Mouse (Mus musculus): ENCODE data around the gene 4930579G24Rik. TPM values are rescaled to one million over a fixed set of nuclear protein-coding genes. Genes with fewer than 3 reads are reported as not detected.

The 4930579G24Rik gene
- polyA plus RNA-seq (2014; fragmentation: Illumina TruSeq; extraction: RNeasy Lipid Tissue Mini Kit (QIAGEN cat#74804); ENCODE audit: low read depth, low replicate concordance): 1.6 TPM

DNA sequence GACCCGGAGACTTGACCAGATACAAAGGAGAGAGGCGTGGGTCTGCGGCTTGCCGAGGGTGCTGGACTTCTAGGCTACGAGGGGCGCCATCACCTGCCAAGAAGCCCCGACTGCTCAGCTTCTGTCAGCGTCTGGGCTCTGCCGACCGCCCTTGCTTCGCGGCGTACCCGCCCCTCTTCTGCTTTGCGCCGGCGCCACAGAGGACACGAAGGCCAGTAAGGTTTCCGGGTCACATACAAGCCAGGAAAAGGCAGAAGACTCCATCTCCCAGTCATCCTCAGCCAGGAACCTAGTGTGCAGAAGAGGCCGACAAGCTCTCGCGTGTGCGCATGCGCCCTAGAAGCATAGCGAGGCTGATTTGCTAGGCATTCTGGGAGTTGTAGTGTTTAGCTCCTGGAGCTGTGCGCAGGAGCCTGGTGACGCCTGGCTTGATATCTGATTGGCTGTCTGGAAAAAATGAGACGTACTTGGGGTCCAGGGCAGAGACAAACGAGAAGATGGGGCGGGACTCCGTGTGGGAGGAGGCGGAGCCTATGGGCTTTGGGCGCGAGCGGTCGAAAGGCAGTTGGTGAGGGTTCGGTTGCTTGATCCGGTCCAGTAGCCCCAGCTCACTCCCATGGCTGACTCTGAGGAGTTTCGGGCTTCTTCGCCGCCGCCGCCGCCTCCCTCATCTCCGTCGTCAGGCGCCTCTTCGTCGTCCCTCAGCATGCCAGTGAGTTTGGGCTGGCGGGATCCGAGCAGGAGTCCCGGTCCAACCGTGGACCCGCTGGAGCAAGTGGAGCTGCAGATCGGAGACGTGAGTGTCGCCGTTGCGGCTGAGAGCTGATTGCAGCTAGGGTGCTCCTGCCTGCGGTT is at the start of gene 4930579G24Rik:
Gene 4930579G24Rik (plus strand): TSS at position 519 of the 855 bp plus-strand sequence.

DNA sequence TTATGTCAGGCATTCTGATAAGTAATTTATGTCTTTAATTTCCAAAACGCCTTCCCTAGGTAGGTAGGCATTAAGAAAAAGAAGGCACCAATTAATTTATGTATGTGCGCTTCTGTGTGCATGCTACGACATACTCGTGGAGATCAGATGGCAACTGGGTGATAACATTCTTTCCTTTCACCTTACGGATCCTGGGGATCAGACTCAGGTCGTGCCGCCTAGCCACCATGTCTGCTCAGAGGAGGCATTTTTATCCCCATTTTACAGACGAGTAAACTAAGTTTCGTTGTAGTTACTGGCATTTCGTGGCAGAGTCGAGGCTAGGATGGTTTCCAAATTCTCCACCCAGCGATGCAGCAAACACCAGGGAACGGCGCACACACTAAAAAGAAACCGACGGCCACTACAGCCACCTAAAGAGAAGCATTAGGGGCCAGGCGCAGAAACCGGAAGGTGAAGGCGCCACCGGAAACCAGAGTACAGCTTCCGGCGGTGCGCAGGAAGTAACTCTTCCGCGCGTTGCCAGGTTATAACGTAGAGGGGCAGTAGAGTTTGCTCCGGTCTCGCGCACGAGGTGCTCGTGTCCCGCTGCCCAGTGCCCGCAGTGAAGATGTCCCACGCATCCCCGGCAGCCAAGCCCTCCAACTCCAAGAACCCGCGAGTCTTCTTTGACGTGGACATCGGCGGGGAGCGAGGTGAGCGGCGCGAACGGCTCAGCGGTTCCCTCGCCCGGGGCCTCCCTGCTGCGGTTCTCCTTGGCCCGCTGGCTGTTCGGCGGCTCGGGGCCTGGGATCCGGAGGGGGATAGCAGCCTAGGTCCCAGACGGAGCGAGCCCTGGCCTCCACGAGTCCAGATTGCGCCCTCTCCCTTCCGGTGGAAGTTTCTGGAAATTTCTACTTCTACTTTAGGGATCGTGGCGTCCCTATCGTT is 37.8 kb upstream of the 4930579G24Rik start, which contains the start of gene Ppid:
Gene Ppid (plus strand): TSS at position 480 of the 930 bp plus-strand sequence.

DNA sequence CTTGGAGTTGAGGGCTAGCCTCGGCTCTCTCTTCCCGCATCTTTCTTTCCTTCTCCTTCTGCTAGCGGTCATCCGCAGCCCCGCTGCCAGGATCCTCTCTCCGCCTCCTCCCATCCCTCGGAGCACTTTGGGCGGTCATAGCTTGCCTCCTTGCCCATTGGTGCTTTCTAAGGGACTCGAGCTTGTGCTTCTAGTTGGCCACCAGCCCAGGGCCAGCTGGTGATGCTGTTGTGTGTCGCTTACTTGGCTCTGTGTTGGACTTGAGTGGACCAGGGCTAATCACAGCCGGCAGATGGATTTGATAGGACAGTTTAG is 494 bp downstream of the 4930579G24Rik start, which contains the start of gene Etfdh:
Gene Etfdh (minus strand): TSS at position 85 of the 315 bp plus-strand sequence.

Other genes with a start within 250 kb of the 4930579G24Rik start
- gene Fnip2, start 61.3 kb upstream of the 4930579G24Rik start, polyA plus RNA-seq (2014; fragmentation: Illumina TruSeq; extraction: RNeasy Lipid Tissue Mini Kit (QIAGEN cat#74804); ENCODE audit: low read depth, low replicate concordance): 11.3 TPM
- 104 TPM for gene Ppid, start 37.7 kb upstream of the 4930579G24Rik start, polyA plus RNA-seq (2014; fragmentation: Illumina TruSeq; extraction: RNeasy Lipid Tissue Mini Kit (QIAGEN cat#74804); ENCODE audit: low read depth, low replicate concordance)
- gene Etfdh, start 421 bp downstream of the 4930579G24Rik start, polyA plus RNA-seq (2014; fragmentation: Illumina TruSeq; extraction: RNeasy Lipid Tissue Mini Kit (QIAGEN cat#74804); ENCODE audit: low read depth, low replicate concordance): 501 TPM
- gene Rxfp1, start 108.8 kb downstream of the 4930579G24Rik start, polyA plus RNA-seq (2014; fragmentation: Illumina TruSeq; extraction: RNeasy Lipid Tissue Mini Kit (QIAGEN cat#74804); ENCODE audit: low read depth, low replicate concordance): not detected
- gene Tmem144, start 223.7 kb downstream of the 4930579G24Rik start, polyA plus RNA-seq (2014; fragmentation: Illumina TruSeq; extraction: RNeasy Lipid Tissue Mini Kit (QIAGEN cat#74804); ENCODE audit: low read depth, low replicate concordance): 5.3 TPM

All from liver, adult 10 weeks (tissue).